Mouse (Mus musculus): ENCODE results near the gene Lrmp. TPM values are rescaled to one million over a fixed set of nuclear protein-coding genes. Genes with fewer than 3 reads are reported as not detected.

Lrmp gene
- polyA plus RNA-seq, 1 experiment from 2014 or later = 4.9 TPM

Other genes starting within 250 kb of the Lrmp start
- gene Bcat1, start 39.5 kb upstream of the Lrmp start, polyA plus RNA-seq (2015; fragmentation: Nextera tagmentation; extraction: Ambion mirVana) = 5.1 and 6.0 TPM in 2 replicates
- gene Casc1, start 95.4 kb downstream of the Lrmp start, polyA plus RNA-seq (2015; fragmentation: Nextera tagmentation; extraction: Ambion mirVana) = 0.22 and 0.23 TPM in 2 replicates
- 53.9 and 56.0 TPM in 2 replicates for gene Etfrf1, start 95.5 kb downstream of the Lrmp start, polyA plus RNA-seq (2015; fragmentation: Nextera tagmentation; extraction: Ambion mirVana)
- 56.6 and 60.2 TPM in 2 replicates for gene Kras, start 134.6 kb downstream of the Lrmp start, polyA plus RNA-seq (2015; fragmentation: Nextera tagmentation; extraction: Ambion mirVana)